Mouse (Mus musculus): ENCODE data around the gene Cfap54.

GRCm38 (mm10) chr10:92754359-92754758, 327.1 kb downstream of the Cfap54 start:
- no peak for TF ChIP-seq CTCF (IDR thresholded peaks at IDR 0.05; ENCODE audit: borderline replicate concordance, extremely low read depth, insufficient read depth, insufficient read length)
- no peak for TF ChIP-seq POLR2A (IDR thresholded peaks at IDR 0.05; ENCODE audit: borderline replicate concordance, extremely low read depth, insufficient read depth, insufficient read length, poor library complexity, severe bottlenecking)

Measured in brain, embryonic 14.5 days (tissue).